8 mouse cellular contexts compared by ENCODE assay signal in genomic region chr4:55651811-55652410, GRCm38 (mm10).
DNase-seq lines count a peak whose midpoint lies in the region; ATAC-seq lines count a peak whose summit lies in the region.

No protein-coding gene starts in this region.

- peaks cover 42% of the 10 kb centered on the region for H3K4me1 ChIP-seq in embryonic facial prominence, embryonic 13.5 days
- H3K4me1 ChIP-seq in hindbrain, embryonic 10.5 days (replicated peaks) = peaks cover 17% of the 10 kb centered on the region
- no peaks in the 10 kb centered on the region for H3K4me1 ChIP-seq in liver, embryonic 16.5 days (ENCODE audit: control insufficient read depth, low read depth, low read length)

- peak; percentile 9 for DNase-seq in ovary, postnatal 14 days (ENCODE audit: low spot score)
- DNase-seq in ovary, adult 18-20 months (ENCODE audit: low spot score) = no peak
- peak; percentile 25 for DNase-seq in hindbrain, embryonic 10.5 days (ENCODE audit: low spot score)
- peak; percentile 4 for DNase-seq in retina, adult 2 months (ENCODE audit: low read depth, low spot score)
- no peak for DNase-seq in frontal cortex, postnatal 10 days (ENCODE audit: low spot score in 2 of 2)
- no peak for DNase-seq in adrenal gland, adult 2 months

- 9% methylated on average over 12 of the region's 12 CpGs for WGBS in embryonic facial prominence, embryonic 13.5 days
- 11% methylated on average over 12 of the region's 12 CpGs for WGBS in hindbrain, embryonic 10.5 days
- 15% methylated on average over 12 of the region's 12 CpGs for WGBS in liver, embryonic 16.5 days (ENCODE audit: insufficient replicate concordance)

- no peaks in the 10 kb centered on the region for H3K36me3 ChIP-seq in embryonic facial prominence, embryonic 13.5 days
- no peaks in the 10 kb centered on the region for H3K36me3 ChIP-seq in hindbrain, embryonic 10.5 days
- no peaks in the 10 kb centered on the region for H3K36me3 ChIP-seq in liver, embryonic 16.5 days (ENCODE audit: control insufficient read depth, insufficient read depth)

- no peak for ATAC-seq in embryonic facial prominence, embryonic 13.5 days (ENCODE audit: insufficient number of reproducible peaks, insufficient read depth, low FRiP score, low TSS enrichment, low read depth)
- no peak for ATAC-seq in liver, embryonic 16.5 days (ENCODE audit: low read depth)

- peak overlapping the region; percentile 69 for H3K9ac ChIP-seq in embryonic facial prominence, embryonic 13.5 days
- H3K9ac ChIP-seq in liver, embryonic 16.5 days (ENCODE audit: low read depth, low read length) = no peak overlapping the region

- H3K27ac ChIP-seq in embryonic facial prominence, embryonic 13.5 days = peak overlapping the region; percentile 97
- peak overlapping the region; percentile 92 for H3K27ac ChIP-seq in hindbrain, embryonic 10.5 days
- H3K27ac ChIP-seq in liver, embryonic 16.5 days (ENCODE audit: low read length) = no peak overlapping the region

- 0 out of 2 replicates have a peak, but pooled peaks cover 13% of the 10 kb centered on the region for H3K27me3 ChIP-seq in embryonic facial prominence, embryonic 13.5 days
- H3K27me3 ChIP-seq in hindbrain, embryonic 10.5 days (ENCODE audit: insufficient read depth, poor library complexity, severe bottlenecking) = peaks cover 43% of the 10 kb centered on the region
- H3K27me3 ChIP-seq in liver, embryonic 16.5 days (ENCODE audit: control insufficient read depth, insufficient read depth, low read depth, low read length) = peaks cover 44% of the 10 kb centered on the region

- H3K4me2 ChIP-seq in embryonic facial prominence, embryonic 13.5 days = peak overlapping the region; percentile 75
- peak overlapping the region; percentile 38; the same call in 1 of the 2 replicates for H3K4me2 ChIP-seq in liver, embryonic 16.5 days (ENCODE audit: low read depth, low read length)

- H3K4me3 ChIP-seq in embryonic facial prominence, embryonic 13.5 days = peak overlapping the region; percentile 47
- H3K4me3 ChIP-seq in hindbrain, embryonic 10.5 days = peak overlapping the region; percentile 72
- peak overlapping the region; percentile 49 for H3K4me3 ChIP-seq in liver, embryonic 16.5 days (ENCODE audit: low read depth, low read length)

- no peaks in the 10 kb centered on the region for H3K9me3 ChIP-seq in embryonic facial prominence, embryonic 13.5 days
- no peaks in the 10 kb centered on the region for H3K9me3 ChIP-seq in hindbrain, embryonic 10.5 days
- no peaks in the 10 kb centered on the region for H3K9me3 ChIP-seq in liver, embryonic 16.5 days (replicated peaks; ENCODE audit: control insufficient read depth, low read length)

Comparison
In these comparisons a context has a peak if more than half of its experiments do, and no peak if none do; other contexts are left out.
1. DNase-seq: peak in ovary, postnatal 14 days (single experiment), hindbrain, embryonic 10.5 days (single experiment) and retina, adult 2 months (single experiment); none in ovary, adult 18-20 months (single experiment), frontal cortex, postnatal 10 days (0 of 2) and adrenal gland, adult 2 months (single experiment).
2. Peak in every context shown above with its lines, with median percentiles within 50 percentile points of each other: H3K4me3 ChIP-seq.